Mouse (Mus musculus) layer of hippocampus, adult 8-10 months (tissue): ENCODE results near the gene Sct. TPM values are rescaled to one million over a fixed set of nuclear protein-coding genes. Genes with fewer than 3 reads are reported as not detected.
"Not testable (repeated sequence)": the region's sequence is repeated elsewhere in the genome, so short reads cannot be mapped to it uniquely, and the experiment has no call there.

Experiments used
- DNase-seq, 2 experiments: peaks; one replicate each; pipeline ENCODE4 v3.0.0; 2022; ENCODE audit warnings: low spot score in 2 of 2
- total RNA-seq, 4 experiments: library from RNA; stranded (reverse); gene quantifications; 2 replicates each; pipeline ENCODE4 v1.2.4; 2022

Sct gene
- total RNA-seq, 4 experiments from 2014 or later: not detected

GRCm38 (mm10) chr7:141291921-141292582 is 13.1 kb upstream of the Sct start, which contains the start of gene Drd4:
Gene Drd4 (plus strand): TSS chr7:141292006.
- DNase-seq: no peak

GRCm38 (mm10) chr7:141288042-141288441 is 9.1 kb upstream of the Sct start:
- DNase-seq: no peak

- DNase-seq: no peak
Observed at GRCm38 (mm10) chr7:141282756-141283155, 3.8 kb upstream of the Sct start.

- no peak for DNase-seq
Observed at GRCm38 (mm10) chr7:141281442-141281841, 2.5 kb upstream of the Sct start.

- DNase-seq: no peak
Observed at GRCm38 (mm10) chr7:141277701-141278678, 943 bp downstream of the Sct start.

- no peak for DNase-seq
Observed at GRCm38 (mm10) chr7:141276546-141276945, 2.4 kb downstream of the Sct start, which contains the start of gene Cdhr5. Gene Cdhr5 (minus strand): TSS chr7:141276786.

- DNase-seq: no peak
Observed at GRCm38 (mm10) chr7:141275356-141275755, 3.6 kb downstream of the Sct start.

GRCm38 (mm10) chr7:141270631-141271030 is 8.3 kb downstream of the Sct start:
- no peak for DNase-seq

- DNase-seq: no peak
Observed at GRCm38 (mm10) chr7:141269273-141269545, 9.7 kb downstream of the Sct start.

GRCm38 (mm10) chr7:141268466-141269272 is 10.3 kb downstream of the Sct start:
- no peak for DNase-seq

- DNase-seq: no peak
Observed at GRCm38 (mm10) chr7:141265739-141266561, 13.0 kb downstream of the Sct start, which contains the start of gene Irf7. Gene Irf7 (minus strand): TSS chr7:141266481.

GRCm38 (mm10) chr7:141265411-141265738 is 13.6 kb downstream of the Sct start:
- no peak for DNase-seq

GRCm38 (mm10) chr7:141264761-141265410 is 14.0 kb downstream of the Sct start:
- no peak for DNase-seq

GRCm38 (mm10) chr7:141264041-141264700 is 14.8 kb downstream of the Sct start:
- DNase-seq: no peak

GRCm38 (mm10) chr7:141263640-141264039 is 15.3 kb downstream of the Sct start:
- DNase-seq: no peak

- no peak for DNase-seq
Observed at GRCm38 (mm10) chr7:141261480-141261879, 17.5 kb downstream of the Sct start.

GRCm38 (mm10) chr7:141256159-141256558 is 22.8 kb downstream of the Sct start:
- no peak for DNase-seq

- DNase-seq: not testable (repeated sequence)
Observed at GRCm38 (mm10) chr7:141250486-141250885, 28.4 kb downstream of the Sct start.

- no peak for DNase-seq
Observed at GRCm38 (mm10) chr7:141231551-141231950, 47.4 kb downstream of the Sct start.

GRCm38 (mm10) chr7:141231111-141231510 is 47.8 kb downstream of the Sct start:
- no peak for DNase-seq
